Comparison of ENCODE assay signal across 28 mouse cellular contexts in the genomic region with DNA sequence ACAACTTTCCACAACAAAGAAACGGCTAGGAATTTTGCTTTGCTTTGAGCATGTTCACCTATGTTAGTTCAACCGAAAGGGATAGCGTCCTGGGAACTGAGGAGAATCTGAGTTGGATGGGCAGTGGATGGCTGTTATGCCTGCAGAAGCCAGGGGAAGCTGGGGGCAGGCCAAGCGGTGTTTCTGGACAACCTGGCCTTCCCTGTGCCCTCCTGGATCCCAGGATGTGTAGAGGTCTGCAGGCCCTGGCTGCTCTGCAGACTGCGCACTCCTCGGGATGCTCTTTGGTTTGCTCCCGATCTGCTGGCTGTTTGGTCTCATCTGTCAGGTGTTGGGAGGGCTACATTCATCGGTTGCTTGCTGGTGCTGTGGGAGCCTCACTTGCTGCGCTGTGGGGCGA.
"Had no signal": no experiment of that assay in that cellular context is flagged by ENCODE, and none has a peak within 500 bp of the region (broad histone marks: within the 10 kb centered on the region; RNA-seq: fewer than 3 reads in every experiment).

No protein-coding gene starts in this region.

- H3K4me1 ChIP-seq: heart, embryonic 13.5 days; heart, embryonic 15.5 days; hindbrain, embryonic 10.5 days; hindbrain, embryonic 12.5 days; intestine, embryonic 15.5 days; limb, embryonic 10.5 days; limb, embryonic 12.5 days had no signal

- DNase-seq: gastrocnemius, adult 2 months; gastrocnemius, postnatal 10 days; gastrocnemius, postnatal 25 days; heart, adult 2 months; heart, postnatal 14 days; heart, postnatal 36 days; kidney, adult 18-20 months; kidney, adult 8-10 months; kidney, postnatal 10 days; kidney, postnatal 25 days; kidney, postnatal 4 days; liver had no signal

- H3K4me3 ChIP-seq: gastrocnemius, adult 2 months; heart, adult 2 months; heart, embryonic 13.5 days; heart, embryonic 15.5 days; hindbrain, embryonic 10.5 days; hindbrain, embryonic 12.5 days; intestine, embryonic 15.5 days; layer of hippocampus, adult 2 months; left cerebral cortex, adult 2 months; limb, embryonic 10.5 days; limb, embryonic 12.5 days; liver, embryonic 12.5 days had no signal

- ATAC-seq: hindbrain, embryonic 16.5 days; inflammation-experienced regulatory T-cells, adult 6 months; intestine, embryonic 15.5 days; intestine, postnatal 0 days; liver, embryonic 12.5 days had no signal

- H3K27ac ChIP-seq: gastrocnemius, adult 2 months; heart, adult 2 months; heart, embryonic 13.5 days; heart, embryonic 15.5 days; hindbrain, embryonic 10.5 days; hindbrain, embryonic 12.5 days; hindbrain, embryonic 14.5 days; intestine, embryonic 15.5 days; layer of hippocampus, adult 2 months; left cerebral cortex, adult 2 months; limb, embryonic 10.5 days; limb, embryonic 12.5 days; liver, embryonic 12.5 days; liver, embryonic 14.5 days had no signal

- H3K4me2 ChIP-seq: heart, embryonic 11.5 days; heart, embryonic 13.5 days; heart, embryonic 15.5 days; hindbrain, embryonic 12.5 days; hindbrain, embryonic 14.5 days; intestine, embryonic 15.5 days; limb, embryonic 12.5 days; liver, embryonic 12.5 days had no signal

- H3K9me3 ChIP-seq: heart, embryonic 13.5 days; heart, embryonic 15.5 days; hindbrain, embryonic 10.5 days; hindbrain, embryonic 12.5 days; intestine, embryonic 15.5 days; limb, embryonic 10.5 days; limb, embryonic 12.5 days; liver, embryonic 12.5 days had no signal

- H3K27me3 ChIP-seq: heart, embryonic 13.5 days; heart, embryonic 15.5 days; hindbrain, embryonic 12.5 days; intestine, embryonic 15.5 days; limb, embryonic 12.5 days; liver, embryonic 12.5 days had no signal

- H3K9ac ChIP-seq: heart, embryonic 13.5 days; heart, embryonic 15.5 days; hindbrain, embryonic 12.5 days; hindbrain, embryonic 14.5 days; intestine, embryonic 15.5 days; limb, embryonic 12.5 days; liver, embryonic 12.5 days; liver, embryonic 14.5 days had no signal
